Mouse (Mus musculus): ENCODE measurements around the gene Mmp12.
"Not testable (repeated sequence)": the region's sequence is repeated elsewhere in the genome, so short reads cannot be mapped to it uniquely, and the experiment has no call there.

Gene Mmp12

GRCm38 (mm10) chr9:7344107-7344506 is at the start of gene Mmp12:
Mmp12 (plus strand) TSS chr9:7344381.
- no peak for DNase-seq (ENCODE audit: low spot score in 2 of 2)

GRCm38 (mm10) chr9:7331847-7332246 is 12.3 kb upstream of the Mmp12 start:
- DNase-seq (ENCODE audit: low spot score in 2 of 2), result no peak

- DNase-seq (ENCODE audit: low spot score in 2 of 2), result no peak
Measured at GRCm38 (mm10) chr9:7335766-7336680, 8.2 kb upstream of the Mmp12 start.

GRCm38 (mm10) chr9:7336740-7337483 is 7.3 kb upstream of the Mmp12 start:
- no peak for DNase-seq (ENCODE audit: low spot score in 2 of 2)

- no peak for DNase-seq (ENCODE audit: low spot score in 2 of 2)
Measured at GRCm38 (mm10) chr9:7345513-7345912, 1.3 kb downstream of the Mmp12 start.

- DNase-seq (ENCODE audit: low spot score in 2 of 2), result no peak
Measured at GRCm38 (mm10) chr9:7354535-7354934, 10.4 kb downstream of the Mmp12 start.

GRCm38 (mm10) chr9:7387947-7388346 is 43.8 kb downstream of the Mmp12 start, which contains the start of gene Mmp1b:
Mmp1b (minus strand) TSS chr9:7388047.
- DNase-seq (ENCODE audit: low spot score in 2 of 2), result no peak

GRCm38 (mm10) chr9:7396556-7396955 is 52.4 kb downstream of the Mmp12 start:
- not testable (repeated sequence) for DNase-seq (ENCODE audit: low spot score in 2 of 2)

Data from right cerebral cortex, postnatal 10 days (tissue).